Mouse (Mus musculus) liver, embryonic 12.5 days (tissue): ENCODE data around the gene Mfsd14a. TPM values are rescaled to one million over a fixed set of nuclear protein-coding genes. Genes with fewer than 3 reads are reported as not detected.
"Not testable (repeated sequence)": the region's sequence is repeated elsewhere in the genome, so short reads cannot be mapped to it uniquely, and the experiment has no call there.

ENCODE experiments used
- ATAC-seq: fragments of 200-750 bp; cut with Nextera tagmentation; 2 replicates; pipeline ENCODE4 v1.8.0; 2017; ENCODE audit warnings: moderate number of reproducible peaks, mild to moderate bottlenecking, moderate library complexity
- H3K27ac ChIP-seq: fragments of 300-500 bp; sonication (generic); 2 replicates; pipeline ENCODE4 v1.5.1; 2016; ENCODE audit warnings: mild to moderate bottlenecking
- H3K27me3 ChIP-seq: fragments of 300-500 bp; sonication (generic); replicated peaks from 2 replicates; pipeline ENCODE4 v1.6.1; 2016; ENCODE audit warnings: mild to moderate bottlenecking, moderate library complexity
- H3K36me3 ChIP-seq: fragments of 300-500 bp; sonication (generic); 2 replicates; pipeline ENCODE4 v1.6.1; 2016; ENCODE audit warnings: mild to moderate bottlenecking, moderate library complexity
- H3K4me1 ChIP-seq: fragments of 300-500 bp; sonication (generic); 2 replicates; pipeline ENCODE4 v1.6.1; 2016
- H3K4me2 ChIP-seq: fragments of 300-500 bp; sonication (generic); 2 replicates; pipeline ENCODE4 v1.6.1; 2016; ENCODE audit warnings: mild to moderate bottlenecking, moderate library complexity
- H3K4me3 ChIP-seq: fragments of 300-500 bp; sonication (generic); 2 replicates; pipeline ENCODE4 v1.5.1; 2016; ENCODE audit warnings: mild to moderate bottlenecking, moderate library complexity
- H3K9ac ChIP-seq: fragments of 300-500 bp; sonication (generic); 2 replicates; pipeline ENCODE4 v1.6.1; 2016; ENCODE audit warnings: mild to moderate bottlenecking, moderate library complexity
- H3K9me3 ChIP-seq: fragments of 300-500 bp; sonication (generic); replicated peaks from 2 replicates; pipeline ENCODE4 v1.6.1; 2016; ENCODE audit warnings: mild to moderate bottlenecking, moderate library complexity
- WGBS: fragments of 180-500 bp; shearing (Covaris S2); methylation state at CpG from one replicate; pipeline ENCODE4 v1.1.7; 2016; ENCODE audit not compliant: insufficient replicate concordance; 5-methylcytosine and 5-hydroxymethylcytosine counted together
- polyA plus RNA-seq: library from polyadenylated mRNA; unstranded; fragments of >200 nt; fragmentation: Nextera tagmentation; extraction: Ambion mirVana; gene quantifications from 2 replicates; pipeline ENCODE4 v1.2.1, GENCODE M21; 2016

Mfsd14a gene
- polyA plus RNA-seq, 1 experiment from 2014 or later: 53.1 TPM

- H3K4me2 ChIP-seq: no peak within 1 kb of the TSS
- 92% methylated on average over 1 of the region's 1 CpGs for WGBS
- no peak within 1 kb of the TSS for H3K27ac ChIP-seq
- no peaks in the 10 kb centered on the region for H3K4me1 ChIP-seq
- H3K4me3 ChIP-seq: no peak within 1 kb of the TSS
- no peak within 1 kb of the TSS for H3K9ac ChIP-seq
- H3K9me3 ChIP-seq: no peaks in the 10 kb centered on the region
- ATAC-seq: no peak
- H3K27me3 ChIP-seq: no peaks in the 10 kb centered on the region
- peaks cover 56% of the 10 kb centered on the region for H3K36me3 ChIP-seq
These were observed 18.7 kb upstream of the Mfsd14a start, which contains the start of gene Gm43191 for GRCm38 (mm10) chr3:116681160-116681559. TSS of gene Gm43191 (minus strand) at chr3:116681260.

GRCm38 (mm10) chr3:116664281-116664680 is 1.8 kb upstream of the Mfsd14a start:
- not testable (repeated sequence) for H3K27me3 ChIP-seq

GRCm38 (mm10) chr3:116661870-116662414 is 535 bp downstream of the Mfsd14a start:
- Histone ChIP-seq H3K4me3 (peak overlapping the region; percentile 99), H3K9me3 (no peaks in the 10 kb centered on the region), H3K4me2 (peak overlapping the region; percentile 84), H3K27me3 (no peaks in the 10 kb centered on the region), H3K27ac (peak overlapping the region; percentile 94), H3K36me3 (no peaks in the 10 kb centered on the region), H3K9ac (peak overlapping the region; percentile 98), H3K4me1 (peaks cover 55% of the 10 kb centered on the region)
- peak; percentile 81 for ATAC-seq
- under 1% methylated on average over 67 of the region's 68 CpGs for WGBS

More at GRCm38 (mm10) chr3:116664281-116664680, 1.8 kb upstream of the Mfsd14a start:
- H3K27ac ChIP-seq, H3K4me3 ChIP-seq, H3K9ac ChIP-seq, ATAC-seq, H3K9me3 ChIP-seq, H3K4me2 ChIP-seq: not testable (repeated sequence)
- WGBS: 82% methylated on average over 9 of the region's 9 CpGs
- H3K4me1 ChIP-seq: peaks cover 34% of the 10 kb centered on the region
- H3K36me3 ChIP-seq: peaks cover 17% of the 10 kb centered on the region

DNA sequence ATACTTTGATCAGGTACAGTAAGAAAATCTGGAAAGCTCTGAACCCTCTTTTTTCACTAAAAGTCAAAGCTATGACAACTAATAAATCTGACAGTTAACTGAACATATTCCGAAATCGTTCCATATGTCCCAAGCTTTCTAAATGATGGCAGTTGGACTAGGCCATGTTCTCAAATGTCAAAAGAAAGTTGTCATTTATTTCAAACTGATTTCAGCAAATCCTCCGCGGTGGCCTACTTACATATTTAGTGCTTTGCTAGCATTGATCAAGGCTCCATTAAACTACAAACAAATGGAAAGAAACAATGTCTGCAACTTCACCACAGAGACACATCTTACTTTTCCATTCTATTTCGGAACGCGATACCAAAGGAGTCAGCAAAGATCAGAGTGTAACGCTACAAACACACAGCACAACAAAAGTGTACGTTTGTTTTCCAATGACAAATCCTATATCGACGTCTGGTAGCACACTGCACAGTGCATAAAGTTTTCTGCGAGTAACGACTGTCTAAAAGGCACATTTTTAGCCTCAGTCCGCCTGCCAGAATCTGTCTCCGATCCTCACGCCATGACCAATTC is 1.1 kb downstream of the Mfsd14a start:
- H3K4me3 ChIP-seq: peak overlapping the region; percentile 99
- H3K27ac ChIP-seq: peak overlapping the region; percentile 94
- H3K9ac ChIP-seq: peak overlapping the region; percentile 98
- no peaks in the 10 kb centered on the region for H3K27me3 ChIP-seq
- no peaks in the 10 kb centered on the region for H3K36me3 ChIP-seq
- H3K4me2 ChIP-seq: peak overlapping the region; percentile 84
- H3K4me1 ChIP-seq: peaks cover 59% of the 10 kb centered on the region
- 6% methylated on average over 16 of the region's 16 CpGs for WGBS
- no peak for ATAC-seq
- no peaks in the 10 kb centered on the region for H3K9me3 ChIP-seq

DNA sequence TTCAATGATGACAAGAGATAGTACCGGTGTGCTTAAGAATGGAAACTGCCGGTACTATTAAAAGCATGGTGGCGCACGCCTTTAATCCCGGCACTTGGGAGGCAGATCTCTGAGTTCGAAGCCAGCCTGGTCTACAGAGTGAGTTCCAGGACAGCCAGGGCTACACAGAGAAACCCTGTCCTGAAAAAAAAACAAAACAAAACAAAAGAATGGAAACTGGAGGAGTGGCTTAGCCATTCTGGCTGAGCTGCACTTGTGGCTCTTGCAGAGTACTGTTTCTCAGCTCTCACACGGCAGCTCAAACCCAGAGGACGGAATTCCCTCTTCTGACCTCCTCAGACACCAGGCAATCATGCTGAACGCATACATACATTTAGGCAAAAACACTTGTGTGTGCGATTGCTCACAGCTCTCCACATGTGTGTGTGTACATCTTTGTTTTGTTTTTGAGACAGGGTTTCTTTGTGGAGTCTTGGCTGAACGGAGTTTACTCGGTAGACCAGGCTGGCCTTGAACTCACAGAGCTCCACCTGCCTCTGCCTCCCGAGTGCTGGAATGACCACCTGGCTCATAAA is 2.5 kb downstream of the Mfsd14a start:
- Histone ChIP-seq H3K9ac (no peak overlapping the region), H3K4me1 (peaks cover 68% of the 10 kb centered on the region), H3K4me2 (peak overlapping the region; percentile 84), H3K4me3 (0 out of 2 replicates have a peak overlapping the region, but pooled peaks have one; percentile 99), H3K27ac (no peak overlapping the region), H3K27me3 (no peaks in the 10 kb centered on the region), H3K36me3 (no peaks in the 10 kb centered on the region), H3K9me3 (no peaks in the 10 kb centered on the region)
- WGBS: 69% methylated on average over 13 of the region's 13 CpGs
- no peak for ATAC-seq

DNA sequence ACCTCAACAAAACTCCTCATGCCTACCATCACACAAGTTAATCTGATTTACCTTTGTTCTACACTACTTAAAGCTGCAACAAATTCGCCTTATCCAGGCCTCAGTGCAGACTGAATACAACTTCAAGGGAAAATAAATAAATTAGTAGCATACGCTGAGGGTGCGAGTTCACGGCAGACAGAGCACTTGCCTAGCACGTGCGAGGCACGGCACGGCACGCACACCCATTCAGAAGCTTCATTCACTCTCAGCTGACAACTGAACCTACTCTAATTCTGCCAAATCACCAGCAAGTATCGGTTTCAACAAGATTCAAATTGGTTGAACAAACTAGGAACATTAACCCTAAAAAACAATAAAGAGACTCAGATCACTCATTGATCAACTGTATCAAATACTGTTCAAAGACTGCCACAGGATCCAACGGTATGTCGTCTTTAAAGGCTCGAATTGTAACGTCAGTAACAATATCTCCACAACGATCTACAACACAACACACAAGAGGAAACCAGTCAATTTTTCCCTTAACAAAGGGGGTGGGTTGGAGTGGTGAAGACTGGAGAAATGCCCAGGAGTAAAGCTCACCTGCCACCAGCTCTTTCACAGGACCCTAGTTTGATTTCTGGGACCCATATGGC is 3.4 kb downstream of the Mfsd14a start:
- Histone ChIP-seq H3K27me3 (no peaks in the 10 kb centered on the region), H3K9ac (0 out of 2 replicates have a peak overlapping the region, but pooled peaks have one; percentile 5), H3K9me3 (no peaks in the 10 kb centered on the region), H3K4me3 (no peak overlapping the region), H3K4me1 (peaks cover 73% of the 10 kb centered on the region), H3K27ac (no peak overlapping the region), H3K4me2 (peak overlapping the region; percentile 84), H3K36me3 (no peaks in the 10 kb centered on the region)
- ATAC-seq: no peak
- WGBS: 69% methylated on average over 15 of the region's 15 CpGs

- no peaks in the 10 kb centered on the region for H3K36me3 ChIP-seq
- H3K9me3 ChIP-seq: no peaks in the 10 kb centered on the region
- no peak for ATAC-seq
- no peak overlapping the region for H3K4me3 ChIP-seq
- no peak overlapping the region for H3K4me2 ChIP-seq
- no peak overlapping the region for H3K9ac ChIP-seq
- H3K4me1 ChIP-seq: peaks cover 79% of the 10 kb centered on the region
- H3K27ac ChIP-seq: no peak overlapping the region
- 64% methylated on average over 7 of the region's 7 CpGs for WGBS
- H3K27me3 ChIP-seq: no peaks in the 10 kb centered on the region
These were observed 6.1 kb downstream of the Mfsd14a start for GRCm38 (mm10) chr3:116656184-116656965.

GRCm38 (mm10) chr3:116654051-116654450 is 8.4 kb downstream of the Mfsd14a start:
- H3K27me3 ChIP-seq, H3K27ac ChIP-seq, H3K4me3 ChIP-seq, H3K9me3 ChIP-seq, H3K9ac ChIP-seq, ATAC-seq, H3K4me2 ChIP-seq: not testable (repeated sequence)
- Histone ChIP-seq H3K36me3 (peaks cover 14% of the 10 kb centered on the region), H3K4me1 (peaks cover 71% of the 10 kb centered on the region)
- 78% methylated on average over 11 of the region's 11 CpGs for WGBS

DNA sequence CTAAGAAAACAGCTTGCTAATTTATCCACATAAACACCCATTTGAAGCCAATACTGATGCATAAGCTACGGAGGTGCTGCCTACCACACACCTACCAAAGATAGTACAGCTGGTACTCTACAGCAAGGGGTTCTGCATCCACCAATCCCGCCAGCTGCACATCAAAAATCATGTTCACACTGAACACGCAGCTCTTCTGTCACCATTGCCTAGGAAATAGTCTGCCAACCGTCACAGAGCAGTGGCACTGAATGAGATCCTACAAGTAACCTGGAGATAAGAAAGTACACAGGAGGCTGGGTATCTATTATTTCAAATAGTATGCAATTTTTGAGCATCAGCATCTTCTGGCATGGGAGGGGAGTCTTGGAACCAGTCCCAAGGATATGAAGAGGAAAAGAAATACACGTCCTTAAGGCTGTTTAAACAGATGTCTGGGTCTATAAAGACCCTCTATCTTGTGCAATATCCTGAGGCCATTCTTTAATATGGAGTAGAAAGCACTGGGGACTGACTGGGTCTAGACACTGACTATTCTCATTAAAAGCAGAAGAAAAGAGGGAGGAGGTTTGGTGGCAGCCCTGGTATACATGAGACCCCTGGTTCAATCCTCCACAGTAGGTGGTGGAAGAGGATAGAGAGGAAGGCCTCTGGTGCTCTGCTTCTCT is 9.1 kb downstream of the Mfsd14a start:
- Histone ChIP-seq H3K36me3 (peaks cover 21% of the 10 kb centered on the region), H3K4me1 (peaks cover 66% of the 10 kb centered on the region), H3K9me3 (no peaks in the 10 kb centered on the region), H3K4me3 (no peak overlapping the region), H3K4me2 (no peak overlapping the region), H3K27ac (0 out of 2 replicates have a peak overlapping the region, but pooled peaks have one; percentile 7), H3K9ac (no peak overlapping the region), H3K27me3 (no peaks in the 10 kb centered on the region)
- ATAC-seq: no peak
- WGBS: 59% methylated on average over 5 of the region's 5 CpGs

DNA sequence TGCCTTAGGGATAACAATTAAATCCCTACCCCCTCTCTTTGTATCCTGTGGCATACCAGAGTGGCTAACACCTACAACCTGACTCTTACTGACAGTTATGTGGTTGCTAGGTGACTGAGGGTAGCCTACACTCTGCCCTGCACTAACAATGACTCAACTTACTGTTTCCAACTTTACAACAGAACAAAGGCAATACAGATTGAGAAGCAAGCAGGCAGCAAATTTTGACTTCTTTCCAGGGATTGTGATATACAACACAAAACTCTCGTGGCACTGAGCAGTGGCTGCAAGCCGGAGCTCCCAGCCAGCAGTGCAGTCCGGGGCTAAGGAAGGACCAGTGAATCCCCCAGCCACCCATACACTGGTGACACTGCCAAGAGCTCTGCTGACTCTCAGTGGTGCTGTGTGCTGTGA is 10.4 kb downstream of the Mfsd14a start:
- Histone ChIP-seq H3K4me2 (no peak overlapping the region), H3K27ac (no peak overlapping the region), H3K4me3 (no peak overlapping the region), H3K36me3 (peaks cover 32% of the 10 kb centered on the region), H3K9ac (no peak overlapping the region), H3K4me1 (peaks cover 53% of the 10 kb centered on the region), H3K27me3 (no peaks in the 10 kb centered on the region), H3K9me3 (no peaks in the 10 kb centered on the region)
- no peak for ATAC-seq
- WGBS: 71% methylated on average over 3 of the region's 3 CpGs

- ATAC-seq: no peak
- Histone ChIP-seq H3K4me3 (no peak overlapping the region), H3K9me3 (no peaks in the 10 kb centered on the region), H3K36me3 (peaks cover 45% of the 10 kb centered on the region), H3K4me2 (no peak overlapping the region), H3K9ac (no peak overlapping the region), H3K4me1 (peaks cover 42% of the 10 kb centered on the region), H3K27ac (no peak overlapping the region), H3K27me3 (no peaks in the 10 kb centered on the region)
- WGBS: 90% methylated on average over 9 of the region's 9 CpGs
These were observed 11.8 kb downstream of the Mfsd14a start for GRCm38 (mm10) chr3:116650698-116651097.
